ENCODE assay signal across 8 mouse cellular contexts in the genomic region with DNA sequence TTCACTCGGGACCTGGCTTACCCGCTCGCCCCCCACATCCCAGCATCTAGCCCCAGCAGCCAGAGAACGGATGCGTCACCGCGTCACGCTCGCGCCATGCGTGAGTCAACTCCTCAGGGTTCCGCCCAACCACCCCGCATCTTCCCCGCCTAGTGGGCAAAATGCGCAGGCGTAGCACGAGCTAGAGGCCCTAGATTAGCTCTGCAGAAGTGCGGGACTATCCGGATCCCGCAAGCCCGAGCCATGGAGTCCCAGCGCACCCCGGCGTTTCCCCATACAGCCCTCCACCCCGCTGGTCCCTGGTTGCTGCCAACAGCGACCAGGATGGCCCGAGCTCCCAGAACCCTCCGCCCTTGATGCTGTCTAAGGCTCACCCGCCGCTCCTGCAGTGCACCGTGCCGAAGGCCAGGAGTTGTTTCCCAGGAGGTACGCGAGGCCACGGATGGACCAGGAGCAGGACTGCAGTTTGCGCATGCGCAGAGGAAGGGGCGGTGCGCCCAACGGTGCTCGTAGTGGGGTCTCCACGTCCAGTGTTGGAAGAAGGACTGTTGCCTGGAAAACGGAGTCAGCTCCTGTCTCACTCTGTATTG. TPM values are rescaled to one million over a fixed set of nuclear protein-coding genes. Genes with fewer than 3 reads are reported as not detected.
DNase-seq lines count a peak whose midpoint lies in the region.

Gene Zfp248, minus strand, starts transcription at position 487 of the 590 bp plus-strand sequence.

- DNase-seq in adrenal gland, adult (ENCODE audit: inconsistent age in 2 of 2, low spot score in 1 of 2) = peak; percentile 94 to 97
- peak; percentile 96 for DNase-seq in embryo, embryonic 10 days (ENCODE audit: low spot score)
- peak; percentile 87 for DNase-seq in gastrocnemius, postnatal 10 days
- DNase-seq in induced T-regulatory cell, adult 2 months (ENCODE audit: low read depth) = peak; percentile 88
- peak; percentile 84 to 94 for DNase-seq in left cerebral cortex, adult 9 months (ENCODE audit: low spot score in 2 of 2)
- peak; percentile 94 to 96 for DNase-seq in right cerebral cortex, adult 2 months (ENCODE audit: low spot score in 2 of 2)
- DNase-seq in urinary bladder, postnatal 10 days (ENCODE audit: low spot score) = peak; percentile 59

- peaks cover 6% of the 10 kb centered on the region for H3K27me3 ChIP-seq in megakaryocyte, embryonic 14.5 days (replicated peaks)

- peak within 1 kb of the TSS; percentile 98 for H3K4me3 ChIP-seq in megakaryocyte, embryonic 14.5 days (replicated peaks)

- no peaks in the 10 kb centered on the region for H3K9me3 ChIP-seq in megakaryocyte, embryonic 14.5 days

- H3K4me1 ChIP-seq in megakaryocyte, embryonic 14.5 days = peaks cover 18% of the 10 kb centered on the region

- H3K36me3 ChIP-seq in megakaryocyte, embryonic 14.5 days (replicated peaks; ENCODE audit: low read length) = no peaks in the 10 kb centered on the region

RNA-seq across cellular contexts. Expression of gene Zfp248, which starts in this region (rescaled TPM):
- total RNA-seq in gastrocnemius, postnatal 10 days (2021) = 1 to 10 TPM; 2.2 to 2.5 TPM
- polyA plus RNA-seq in megakaryocyte, embryonic 14.5 days (2012; ENCODE audit: insufficient read depth, low replicate concordance) = 0.38 TPM in 1 of 2 replicates, not detected in the other

Comparison
In these comparisons a context has a peak if more than half of its experiments do, and no peak if none do; other contexts are left out.
1. Peak in every context shown above with its lines: DNase-seq and H3K4me3 ChIP-seq.